Mouse (Mus musculus) embryonic stem cell, embryonic (primary cell): ENCODE data around the gene Scrg1.
"Not testable (repeated sequence)": the region's sequence is repeated elsewhere in the genome, so short reads cannot be mapped to it uniquely, and the experiment has no call there.

ENCODE experiments used
- CTCF ChIA-PET, 4 experiments: fragments of 300-600 bp in 2 of 4; fragments of 350-600 bp in 2 of 4; sonication (Branson Sonifier 250); formaldehyde crosslinking; loops; one replicate each; lab custom pipeline; 2022; ENCODE audit warnings: inconsistent platforms in 2 of 4; lab: Charles Lee
- POLR2A ChIA-PET, 4 experiments: fragments of 300-600 bp in 2 of 4; fragments of 350-600 bp in 2 of 4; sonication (Branson Sonifier 250); formaldehyde crosslinking; loops; one replicate each; lab custom pipeline; 2022; ENCODE audit warnings: antibody characterized with exemption in 4 of 4, inconsistent platforms in 1 of 4; lab: Charles Lee

The Scrg1 gene

DNA sequence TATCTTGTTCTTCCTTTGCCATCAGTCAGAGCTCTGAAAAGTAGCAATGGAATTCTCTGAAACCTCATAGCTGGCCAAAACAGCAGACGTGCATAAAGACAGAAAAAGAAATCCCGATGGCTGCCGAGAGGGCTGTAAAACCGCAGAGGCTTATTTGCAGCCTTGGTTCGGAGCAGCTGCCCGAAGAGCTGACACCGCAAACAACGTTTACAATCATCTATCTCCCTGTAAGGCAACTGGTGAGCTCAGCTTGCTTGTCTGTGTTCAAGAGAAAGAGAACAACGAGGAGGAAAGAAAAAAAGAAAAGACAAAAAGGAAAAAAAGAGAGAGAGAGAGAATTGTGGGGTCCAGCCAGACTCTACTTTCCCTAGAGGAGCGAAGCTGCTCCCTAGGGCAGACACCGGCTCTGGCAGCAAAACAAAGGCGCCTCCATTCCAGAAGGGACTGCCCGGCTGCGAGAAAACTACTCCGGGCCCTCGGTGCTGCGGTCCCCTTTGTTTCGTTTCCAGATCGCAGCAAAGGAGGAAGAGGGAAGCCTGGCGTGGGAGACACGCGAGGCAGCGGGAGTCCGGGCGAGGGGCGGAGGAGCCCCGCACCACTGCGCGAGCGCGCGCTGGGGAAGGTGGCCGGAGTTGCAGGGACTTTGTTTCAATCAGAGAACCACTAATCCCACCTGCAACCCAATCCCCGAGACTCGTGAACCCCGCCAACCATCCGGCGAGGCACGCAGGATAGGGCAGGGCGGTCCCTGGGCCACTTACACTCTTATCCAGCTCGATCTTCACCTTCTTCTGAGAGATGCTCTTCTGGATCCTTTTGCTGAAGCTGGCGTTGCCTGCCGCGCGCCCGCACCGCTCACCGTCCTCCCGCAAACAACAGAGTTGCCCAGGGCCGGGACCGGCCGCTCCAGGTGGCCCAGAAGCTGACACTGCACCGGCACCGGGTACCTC, 31.0 kb downstream of the Scrg1 start:
- ChIA-PET CTCF (interaction anchor here (0.5 to 1.8 kb wide), 6 partner anchors 33 to 650 kb away, joined by 3 to 11 read pairs (median 4); no protein-coding TSS in a partner anchor), POLR2A (interaction anchor here (0.6 to 41.5 kb wide), 48 partner anchors 7 to 871 kb away, joined by 3 to 1309 read pairs (median 4); partner anchors contain the start of genes Hmgb2 (in 4 of the 4), Galnt7 (in 1 of the 4) and Scrg1 (in 1 of the 4))

DNA sequence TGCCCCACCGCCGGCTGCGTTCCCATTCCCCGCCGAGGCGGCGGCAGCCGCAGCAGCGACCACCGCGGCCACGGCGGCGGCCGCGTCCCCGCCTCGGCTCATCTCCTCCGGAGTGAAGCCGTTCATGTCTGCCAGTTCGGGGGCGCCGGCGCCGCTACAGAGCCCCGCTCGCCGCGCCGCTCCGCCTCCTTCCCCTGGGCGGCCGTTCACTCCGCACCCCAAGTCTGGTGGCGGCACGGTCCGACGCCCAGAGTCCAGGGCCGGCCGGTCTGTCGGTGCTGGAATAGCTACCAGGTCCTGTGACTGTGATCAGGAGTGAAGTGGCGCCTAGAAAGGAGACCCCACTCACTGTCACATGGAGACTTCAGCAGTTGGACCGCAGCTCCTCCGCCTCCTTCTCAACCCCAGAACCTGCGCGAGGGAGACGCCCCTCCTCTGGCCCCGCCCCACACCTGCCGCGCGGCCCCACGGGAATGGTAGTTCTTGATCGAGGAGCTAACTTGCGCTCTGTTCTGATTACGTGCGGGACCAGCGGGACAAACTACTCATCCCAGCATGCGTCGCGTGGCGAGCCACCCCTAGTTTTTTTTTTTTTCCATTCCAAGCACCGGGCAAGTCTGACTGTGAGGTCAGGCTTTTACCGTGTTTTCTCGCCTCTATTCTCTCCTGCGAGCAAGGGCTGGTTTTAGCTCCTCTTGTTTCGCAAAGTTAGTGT, 31.9 kb downstream of the Scrg1 start, which contains the start of gene Sap30:
Gene Sap30, minus strand, starts transcription at position 420 of the 715 bp plus-strand sequence.
- ChIA-PET POLR2A (interaction anchor here (0.6 to 41.5 kb wide), 61 partner anchors 8 to 871 kb away, joined by 3 to 1309 read pairs (median 3); partner anchors contain the start of genes Hmgb2 (in 4 of the 4), Galnt7 (in 1 of the 4) and Scrg1 (in 1 of the 4)), CTCF (interaction anchor here (0.5 to 1.8 kb wide), 8 partner anchors 10 to 85 kb away, joined by 3 to 6 read pairs (median 4); no protein-coding TSS in a partner anchor)

DNA sequence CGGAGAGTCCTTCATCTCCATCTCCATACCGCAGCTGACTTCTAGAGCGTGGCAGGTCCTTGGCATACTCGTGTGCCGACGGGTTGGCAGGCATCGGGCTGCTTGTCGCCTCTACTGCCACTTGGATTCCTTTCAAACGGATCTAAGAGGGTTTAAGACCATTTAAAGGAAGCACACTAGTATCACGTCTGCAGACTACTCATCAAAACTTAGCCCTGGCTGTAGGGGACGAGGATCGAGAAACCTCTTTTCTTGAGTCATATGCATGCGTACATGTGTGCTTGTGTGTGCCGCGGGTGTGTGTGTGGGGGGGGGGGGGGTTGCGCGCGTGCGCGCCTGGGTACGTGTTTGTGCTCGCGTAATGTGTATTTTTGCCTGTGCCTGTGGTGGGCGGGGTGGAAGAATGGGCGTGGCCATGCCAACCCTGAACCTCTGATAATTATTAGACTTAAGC, 32.6 kb downstream of the Scrg1 start:
- CTCF ChIA-PET, result interaction anchor here (0.6 to 1.8 kb wide), 7 partner anchors 9 to 290 kb away, joined by 3 to 6 read pairs (median 4); no protein-coding TSS in a partner anchor
- POLR2A ChIA-PET, result interaction anchor here (0.6 to 41.5 kb wide), 65 partner anchors 8 to 898 kb away, joined by 3 to 1309 read pairs (median 4); partner anchors contain the start of genes Hmgb2 (in 4 of the 4) and Galnt7 (in 1 of the 4)

DNA sequence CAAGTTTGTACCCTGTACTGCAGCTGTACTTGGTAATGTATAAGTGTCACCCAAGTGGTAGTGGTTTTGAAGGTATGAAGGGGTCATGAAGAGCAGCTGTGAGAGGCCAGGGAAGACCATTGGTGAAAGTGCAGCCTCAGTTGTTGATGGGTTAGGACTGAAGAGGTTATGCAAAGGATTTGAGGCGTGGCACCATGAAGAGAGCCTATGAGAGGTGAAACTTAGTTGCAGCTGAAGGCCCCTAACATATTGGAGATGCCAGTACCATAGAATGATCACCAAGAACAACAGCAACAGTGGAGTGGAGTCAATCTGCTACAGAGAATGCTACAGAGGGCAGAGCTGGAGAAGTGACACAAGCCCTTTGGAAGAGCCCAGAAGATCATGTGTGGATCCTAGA, 33.6 kb downstream of the Scrg1 start:
- POLR2A ChIA-PET, result interaction anchor here (0.7 to 41.5 kb wide), 35 partner anchors 8 to 899 kb away, joined by 3 to 1309 read pairs (median 4); partner anchors contain the start of gene Hmgb2 (in 4 of the 4)
- CTCF ChIA-PET, result interaction anchor here in 1 of 4 experiments (1.0 kb wide), 1 partner anchor 85 kb away, joined by 3 read pairs; no protein-coding TSS in a partner anchor

DNA sequence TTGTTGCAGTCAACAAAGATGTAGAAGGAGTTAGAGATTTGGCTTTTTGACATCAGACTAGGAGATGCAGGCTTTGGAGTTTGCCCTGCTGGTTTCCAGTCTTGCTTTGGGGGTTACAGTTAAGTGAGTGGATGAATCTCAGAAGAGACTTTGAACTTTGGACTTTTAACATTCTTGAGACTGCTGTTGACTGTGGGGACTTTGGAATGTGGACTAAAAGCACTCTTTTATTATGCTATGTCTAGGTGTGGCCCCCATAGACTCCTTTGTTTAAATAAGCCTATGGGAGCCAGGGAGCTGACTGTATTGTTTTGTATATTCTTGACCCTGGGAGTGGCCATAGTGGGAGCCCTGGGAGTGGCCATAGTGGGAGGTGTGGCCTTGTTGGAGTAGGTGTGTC, 34.2 kb downstream of the Scrg1 start:
- ChIA-PET CTCF (interaction anchor here in 1 of 4 experiments (1.0 kb wide), 1 partner anchor 84 kb away, joined by 3 read pairs; no protein-coding TSS in a partner anchor), POLR2A (interaction anchor here (0.6 to 41.5 kb wide), 39 partner anchors 8 to 244 kb away, joined by 3 to 1309 read pairs (median 4); partner anchors contain the start of gene Hmgb2 (in 4 of the 4))

DNA sequence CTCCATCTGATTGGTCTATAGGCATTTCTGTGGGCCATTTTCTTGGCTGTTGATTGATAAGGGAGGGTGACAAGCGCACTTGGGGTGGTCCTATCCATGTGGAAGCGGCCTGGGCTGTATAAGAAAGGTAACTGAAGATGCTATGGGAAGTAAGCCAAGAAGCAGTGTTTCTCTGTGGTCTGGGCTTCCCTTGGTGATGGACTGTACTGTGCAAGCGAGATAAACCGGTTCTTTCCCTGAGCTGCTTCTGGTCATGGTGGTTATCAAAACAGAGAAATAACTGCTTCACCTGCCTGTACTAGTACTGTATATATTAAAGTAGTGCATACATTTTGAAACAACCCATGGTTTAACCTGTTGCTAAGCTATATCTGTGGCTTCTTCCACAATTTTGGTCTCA, 36.1 kb downstream of the Scrg1 start:
- POLR2A ChIA-PET, result interaction anchor here in 3 of 4 experiments (0.5 to 41.5 kb wide), 8 partner anchors 11 to 106 kb away, joined by 3 to 1309 read pairs (median 4); partner anchors contain the start of gene Hmgb2 (in 2 of the 3)

DNA sequence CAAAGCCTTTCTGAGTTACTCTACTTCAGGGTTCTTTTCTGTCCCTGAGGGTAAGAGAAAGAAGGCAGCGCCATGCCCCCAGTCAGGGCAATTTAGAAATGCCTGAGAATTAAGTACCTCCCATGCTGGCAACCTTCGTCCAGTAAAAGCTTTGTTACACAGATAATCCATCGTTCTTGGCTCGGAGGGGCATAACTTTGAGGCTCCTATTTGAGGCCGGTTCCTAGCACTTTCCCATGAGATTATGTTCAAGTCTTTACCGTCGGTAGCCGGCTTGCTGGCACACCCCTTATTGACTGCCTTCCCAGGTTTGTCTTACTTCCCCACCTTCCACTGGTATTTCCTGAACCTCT, 42.7 kb downstream of the Scrg1 start:
- ChIA-PET CTCF (interaction anchor here in 1 of 4 experiments (1.0 kb wide), 1 partner anchor 95 kb away, joined by 3 read pairs; no protein-coding TSS in a partner anchor), POLR2A (interaction anchor here (0.6 to 41.7 kb wide), 11 partner anchors 2 to 173 kb away, joined by 3 to 1309 read pairs (median 7); partner anchors contain the start of genes Sap30 (in 3 of the 4) and Hmgb2 (in 2 of the 4))

More for the DNA sequence above, 36.1 kb downstream of the Scrg1 start:
- CTCF ChIA-PET, result interaction anchor here in 1 of 4 experiments (1.2 kb wide), 1 partner anchor 88 kb away, joined by 3 read pairs; no protein-coding TSS in a partner anchor

DNA sequence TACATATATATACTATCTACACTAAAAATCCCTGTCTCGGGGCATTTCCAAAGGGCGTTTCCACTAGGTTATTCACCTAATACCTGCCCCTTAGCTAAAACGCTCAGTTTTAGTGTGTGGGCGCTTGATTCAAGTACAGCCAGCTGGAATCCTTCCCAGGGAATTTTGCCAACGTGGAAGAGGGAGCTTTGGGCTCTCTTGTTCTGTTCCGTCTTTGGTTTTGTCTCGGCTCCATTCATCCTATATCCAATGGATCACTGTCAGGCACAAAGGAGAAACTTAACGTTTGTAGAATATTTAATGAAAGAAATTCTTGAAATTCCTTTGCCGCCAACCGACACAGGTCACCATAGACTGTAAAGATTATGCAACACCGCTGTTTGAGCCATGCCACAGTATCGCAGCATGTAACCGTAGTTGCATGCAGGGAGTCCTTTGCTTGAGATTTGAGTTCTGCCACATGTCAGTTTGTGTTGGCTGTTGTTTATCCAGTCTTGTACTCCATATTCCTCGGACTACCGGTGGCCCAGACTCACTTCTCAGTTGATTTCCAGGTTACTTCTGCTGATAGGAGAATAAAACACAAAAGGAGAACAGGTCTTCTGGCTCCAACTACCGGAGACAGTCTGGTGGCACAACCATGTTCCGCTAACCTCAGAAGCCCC, 43.3 kb downstream of the Scrg1 start:
- ChIA-PET CTCF (interaction anchor here in 1 of 4 experiments (1.0 kb wide), 1 partner anchor 95 kb away, joined by 3 read pairs; no protein-coding TSS in a partner anchor), POLR2A (interaction anchor here (0.6 to 41.7 kb wide), 11 partner anchors 1 to 174 kb away, joined by 3 to 1309 read pairs (median 7); partner anchors contain the start of genes Hmgb2 (in 2 of the 4) and Sap30 (in 2 of the 4))

DNA sequence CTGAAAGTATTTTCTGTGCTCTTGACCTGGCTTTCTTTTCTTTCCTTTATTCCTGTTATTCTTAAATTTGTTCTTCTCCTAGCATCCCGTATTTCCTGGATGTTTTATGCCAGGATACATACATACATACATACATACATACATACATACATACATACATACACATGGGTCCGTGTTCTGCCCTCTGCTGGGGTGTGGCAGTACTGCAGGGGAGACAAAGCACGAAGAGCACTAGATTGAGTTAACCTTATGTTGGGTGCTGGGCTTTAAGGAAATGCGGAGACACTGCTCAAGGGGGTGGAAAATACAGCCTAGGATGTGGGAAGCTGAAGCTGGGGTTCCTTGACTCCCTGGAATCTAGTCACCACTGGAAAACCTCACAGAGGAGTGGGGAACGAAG, 47.9 kb downstream of the Scrg1 start:
- ChIA-PET POLR2A (interaction anchor here (0.7 to 41.7 kb wide), 6 partner anchors 4 to 296 kb away, joined by 3 to 1309 read pairs (median 394); partner anchors contain the start of genes Sap30 (in 2 of the 4) and Hmgb2 (in 1 of the 4)), CTCF (interaction anchor here in 2 of 4 experiments (0.6 to 1.0 kb wide), 2 partner anchors 11 to 183 kb away, joined by 4 read pairs; partner anchors contain the start of gene Hand2 (in 1 of the 2))

DNA sequence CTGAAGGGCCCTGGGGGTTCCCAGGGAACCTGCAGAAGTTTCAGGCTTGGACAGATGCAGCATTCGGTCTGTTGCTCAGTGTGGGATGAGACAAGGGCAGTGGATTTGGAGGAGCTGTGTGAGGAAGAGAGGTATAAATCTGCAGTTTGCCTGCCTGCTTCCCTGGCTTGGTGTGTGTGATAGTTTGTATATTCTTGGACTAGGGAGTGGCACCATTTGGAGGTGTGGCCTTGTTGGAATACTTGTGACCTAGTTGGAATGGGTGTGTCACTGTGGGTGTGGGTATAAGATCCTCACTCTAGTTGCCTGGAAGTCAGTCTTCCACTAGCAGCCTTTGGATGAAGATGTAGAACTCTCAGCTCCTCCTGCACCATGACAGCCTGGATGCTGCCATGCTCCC, 49.8 kb downstream of the Scrg1 start:
- CTCF ChIA-PET, result not testable (repeated sequence)
- POLR2A ChIA-PET, result interaction anchor here in 3 of 4 experiments (0.9 to 41.7 kb wide), 8 partner anchors 5 to 77 kb away, joined by 3 to 1309 read pairs (median 16); partner anchors contain the start of genes Sap30 (in 3 of the 3) and Hmgb2 (in 1 of the 3)

DNA sequence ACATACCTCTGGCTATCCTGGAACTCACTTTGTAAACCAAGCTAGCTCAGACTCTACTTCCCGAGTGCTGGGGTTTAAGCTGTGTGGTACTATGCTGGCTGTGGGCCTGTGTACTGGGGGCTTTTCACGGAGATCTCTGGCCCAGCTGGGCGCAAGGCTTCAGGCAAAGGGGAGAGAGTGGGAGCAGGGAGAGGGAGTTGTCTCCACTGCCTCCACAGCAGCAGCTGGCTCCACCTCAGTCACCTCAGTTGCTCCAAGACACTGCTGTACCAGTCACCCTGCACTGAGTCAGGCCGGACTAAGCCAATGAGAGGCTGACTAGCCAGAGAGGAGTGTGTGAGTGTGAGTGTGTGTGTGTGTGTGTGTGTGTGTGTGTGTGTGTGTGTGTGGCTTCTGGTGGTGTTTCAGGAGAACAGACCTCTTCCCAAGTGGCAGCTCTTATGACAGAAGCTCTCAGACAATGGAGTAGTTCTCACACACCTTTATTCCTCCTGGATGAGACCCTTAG, 51.9 kb downstream of the Scrg1 start:
- CTCF ChIA-PET, result interaction anchor here in 3 of 4 experiments (0.6 to 1.8 kb wide), 4 partner anchors 12 to 100 kb away, joined by 3 to 8 read pairs (median 6); no protein-coding TSS in a partner anchor
- POLR2A ChIA-PET, result interaction anchor here in 3 of 4 experiments (0.6 to 41.7 kb wide), 17 partner anchors 6 to 1405 kb away, joined by 3 to 1309 read pairs (median 5); partner anchors contain the start of genes Sap30 (in 3 of the 3), Galntl6 (in 1 of the 3) and Hmgb2 (in 1 of the 3)

DNA sequence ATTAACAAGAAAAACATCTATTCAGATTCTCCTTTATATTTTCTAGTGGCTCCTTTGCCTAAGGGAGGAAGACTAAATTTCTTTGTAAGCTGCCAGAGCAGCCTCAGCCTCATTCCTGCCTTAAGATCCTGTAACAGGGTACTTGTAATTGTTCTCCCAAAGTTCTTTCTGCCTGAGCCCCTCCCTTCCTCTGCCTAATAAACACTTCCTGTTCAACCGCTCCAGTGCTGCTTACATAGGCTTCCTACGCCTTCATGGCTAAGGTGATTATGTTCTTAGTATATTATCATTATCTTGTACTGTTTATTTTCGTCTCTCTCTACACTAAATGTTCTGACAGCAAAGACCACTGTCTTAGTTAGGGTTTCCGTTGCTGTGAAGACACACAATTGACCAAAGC, 52.9 kb downstream of the Scrg1 start:
- POLR2A ChIA-PET, result interaction anchor here in 3 of 4 experiments (0.6 to 41.7 kb wide), 6 partner anchors 4 to 92 kb away, joined by 3 to 1309 read pairs (median 393); partner anchors contain the start of genes Sap30 (in 3 of the 3) and Hmgb2 (in 1 of the 3)
- CTCF ChIA-PET, result interaction anchor here in 1 of 4 experiments (0.6 kb wide), 1 partner anchor 18 kb away, joined by 4 read pairs; no protein-coding TSS in a partner anchor

DNA sequence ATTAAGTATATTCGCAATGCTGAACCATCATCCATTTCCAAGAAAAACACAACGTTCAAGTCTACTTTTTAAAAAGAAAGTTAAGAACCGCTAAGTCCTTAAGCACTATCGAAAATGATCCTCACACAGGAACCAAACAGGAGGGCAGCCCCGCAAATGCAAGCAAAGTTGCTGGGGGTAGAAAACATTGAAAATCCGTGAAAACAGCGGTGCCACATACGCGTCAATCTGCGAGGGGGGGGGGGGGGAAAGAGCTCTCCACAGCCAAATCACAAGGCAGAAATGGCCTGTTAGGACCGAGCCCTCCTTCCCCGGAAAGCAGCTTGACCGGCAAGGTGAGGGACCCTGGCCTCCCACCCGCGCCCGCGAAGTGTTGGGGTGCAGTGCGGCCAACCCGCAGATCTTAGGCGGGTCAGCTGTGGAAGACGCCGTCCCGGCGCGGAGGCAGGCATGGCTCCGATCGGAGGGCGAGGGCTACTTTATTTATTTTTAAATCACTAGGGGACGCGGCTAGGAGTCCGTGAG, 55.1 kb downstream of the Scrg1 start:
- ChIA-PET POLR2A (interaction anchor here (0.6 to 41.7 kb wide), 18 partner anchors 2 to 108 kb away, joined by 3 to 1309 read pairs (median 6); partner anchors contain the start of genes Sap30 (in 4 of the 4) and Hmgb2 (in 1 of the 4)), CTCF (no interaction called here)

DNA sequence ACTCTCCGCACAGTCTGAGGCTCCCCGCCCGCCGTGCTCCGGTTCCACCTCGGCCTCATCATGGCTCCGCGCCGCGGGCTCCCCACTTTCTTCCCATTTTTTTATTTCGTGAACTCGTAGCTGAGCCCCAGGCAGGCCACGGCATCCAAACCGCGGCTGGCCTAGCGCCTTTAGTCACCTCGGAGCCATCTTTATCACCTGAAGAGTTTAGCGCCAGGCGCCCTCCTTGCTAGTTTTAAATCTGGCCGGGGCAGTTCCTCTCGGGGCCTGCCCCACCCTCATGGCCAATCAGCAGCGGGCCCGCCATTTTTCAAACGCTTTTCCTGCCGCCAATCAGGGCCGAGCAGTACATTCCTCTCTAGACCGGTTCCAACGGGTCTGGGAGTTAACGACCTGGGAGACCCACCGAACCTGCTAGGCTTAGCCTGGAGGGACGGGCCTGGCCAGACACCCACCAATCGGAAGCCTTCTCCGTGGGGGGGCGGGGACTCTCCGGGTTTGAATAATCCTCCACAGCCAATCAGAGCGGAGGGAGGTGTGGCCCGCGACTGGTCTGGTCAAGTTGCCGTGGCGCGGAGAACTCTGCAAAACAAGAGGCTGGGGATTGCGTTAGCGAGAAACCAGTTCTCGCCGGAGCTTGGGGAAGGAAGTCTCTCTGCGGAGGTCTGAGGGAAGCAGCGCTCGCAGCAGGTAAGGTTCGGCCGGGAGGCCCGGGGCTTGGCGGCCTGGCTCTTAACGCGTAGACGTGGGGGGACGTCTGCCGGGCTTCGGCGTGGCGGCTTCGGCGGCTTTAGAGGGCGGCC, 55.8 kb downstream of the Scrg1 start, which contains the start of gene Hmgb2:
Gene Hmgb2, plus strand, starts transcription at position 592 of the 803 bp plus-strand sequence.
- CTCF ChIA-PET, result no interaction called here
- POLR2A ChIA-PET, result interaction anchor here (0.6 to 41.7 kb wide), 20 partner anchors 2 to 284 kb away, joined by 3 to 1309 read pairs (median 6); partner anchors contain the start of genes Sap30 (in 4 of the 4) and Hmgb2 (in 1 of the 4)
